Mouse (Mus musculus) C2C12 (cell line): ENCODE data around the gene Osgep. TPM values are rescaled to one million over a fixed set of nuclear protein-coding genes. Genes with fewer than 3 reads are reported as not detected.

ENCODE experiments used
- H3K27me3 ChIP-seq: one replicate; pipeline ENCODE4 v1.6.1; 2011; ENCODE audit not compliant: control insufficient read depth, insufficient read depth, insufficient read length
- H3K36me3 ChIP-seq: one replicate; pipeline ENCODE4 v1.6.1; 2011; ENCODE audit not compliant: control insufficient read depth, insufficient read depth
- H3K4me3 ChIP-seq: one replicate; pipeline ENCODE4 v1.5.1; 2011; ENCODE audit warnings: mild to moderate bottlenecking, control low read depth; ENCODE audit not compliant: poor library complexity, insufficient read depth, severe bottlenecking
- H3K79me2 ChIP-seq: one replicate; pipeline ENCODE4 v1.6.1; 2011; ENCODE audit not compliant: control insufficient read depth, insufficient read depth
- H3K79me3 ChIP-seq: one replicate; pipeline ENCODE4 v1.6.1; 2011; ENCODE audit warnings: low read depth, control low read depth
- H3ac ChIP-seq: one replicate; pipeline ENCODE3; 2011; ENCODE audit warnings: low read depth; ENCODE audit not compliant: control insufficient read depth, insufficient read length
- CEBPB ChIP-seq: IDR thresholded peaks from one replicate; pipeline ENCODE4 v1.6.1; 2011; ENCODE audit warnings: low read depth, mild to moderate bottlenecking, control low read depth, moderate library complexity
- CTCF ChIP-seq: IDR thresholded peaks from one replicate; pipeline ENCODE4 v1.5.1; 2011; ENCODE audit not compliant: control insufficient read depth, insufficient read depth, insufficient read length
- FOSL1 ChIP-seq: IDR thresholded peaks from one replicate; pipeline ENCODE4 v1.8.0; 2011; ENCODE audit warnings: mild to moderate bottlenecking, low read length; ENCODE audit not compliant: poor library complexity, insufficient read depth, severe bottlenecking
- MAX ChIP-seq: IDR thresholded peaks from one replicate; pipeline ENCODE4 v1.6.1; 2011; ENCODE audit warnings: mild to moderate bottlenecking, control low read depth
- MYOD1 ChIP-seq: IDR thresholded peaks from one replicate; pipeline ENCODE4 v1.6.1; 2011; ENCODE audit warnings: low read depth; ENCODE audit not compliant: control insufficient read depth, insufficient read length
- MYOG ChIP-seq: IDR thresholded peaks from one replicate; pipeline ENCODE4 v1.6.1; 2011; ENCODE audit not compliant: control insufficient read depth, insufficient read length; ENCODE audit errors: extremely low read depth
- USF1 ChIP-seq: IDR thresholded peaks from one replicate; pipeline ENCODE4 v1.6.1; 2011; ENCODE audit warnings: low read depth, mild to moderate bottlenecking, control low read depth, moderate library complexity
- polyA plus RNA-seq: library from polyadenylated mRNA; unstranded; fragments of >200 nt; fragmentation: generic; extraction: Trizol; gene quantifications from one replicate; pipeline ENCODE4 v1.2.1, GENCODE M21; 2012; ENCODE audit warnings: missing spikeins

The Osgep gene
- polyA plus RNA-seq, 1 experiment: 54.5 TPM

GRCm38 (mm10) chr14:50943932-50944667 lies 19.4 kb upstream of the Osgep start, which contains the start of gene Gm49342:
Gm49342 (plus strand) TSS chr14:50944517.
- Histone ChIP-seq H3K4me3 (peak within 1 kb of the TSS; percentile 32), H3K27me3 (no peaks in the 10 kb centered on the region), H3ac (peak within 1 kb of the TSS; percentile 59), H3K36me3 (no peaks in the 10 kb centered on the region), H3K79me2 (peaks cover 5% of the 10 kb centered on the region), H3K79me3 (peaks cover 1% of the 10 kb centered on the region)
- TF ChIP-seq FOSL1 (no peak), CTCF (peak; percentile 12), CEBPB (peak; percentile 78)

DNA sequence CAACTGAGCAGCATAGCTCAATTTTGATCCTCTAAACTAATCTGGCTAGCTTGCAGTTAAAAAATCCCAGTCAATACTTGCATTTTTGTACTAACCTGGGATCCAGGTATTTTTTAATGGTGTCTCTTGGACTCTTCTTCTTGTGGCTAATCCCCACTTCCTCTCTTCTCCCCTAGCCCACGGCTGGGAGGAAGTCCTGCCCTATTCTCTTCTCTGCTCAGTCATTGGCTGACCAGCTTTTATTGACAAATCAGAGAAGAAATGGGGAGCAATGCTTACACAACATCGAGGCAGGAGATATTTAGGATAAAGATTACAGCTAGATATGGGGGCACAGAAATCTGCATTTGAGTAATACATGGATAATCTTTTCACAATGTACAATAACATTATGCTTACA lies 14.2 kb upstream of the Osgep start:
- Histone ChIP-seq H3ac (no peak overlapping the region), H3K36me3 (no peaks in the 10 kb centered on the region), H3K4me3 (no peak overlapping the region), H3K27me3 (no peaks in the 10 kb centered on the region), H3K79me3 (no peaks in the 10 kb centered on the region), H3K79me2 (no peaks in the 10 kb centered on the region)
- TF ChIP-seq FOSL1 (no peak), CEBPB (no peak), USF1 (no peak), MYOD1 (no peak), MYOG (no peak), MAX (no peak), CTCF (no peak)

DNA sequence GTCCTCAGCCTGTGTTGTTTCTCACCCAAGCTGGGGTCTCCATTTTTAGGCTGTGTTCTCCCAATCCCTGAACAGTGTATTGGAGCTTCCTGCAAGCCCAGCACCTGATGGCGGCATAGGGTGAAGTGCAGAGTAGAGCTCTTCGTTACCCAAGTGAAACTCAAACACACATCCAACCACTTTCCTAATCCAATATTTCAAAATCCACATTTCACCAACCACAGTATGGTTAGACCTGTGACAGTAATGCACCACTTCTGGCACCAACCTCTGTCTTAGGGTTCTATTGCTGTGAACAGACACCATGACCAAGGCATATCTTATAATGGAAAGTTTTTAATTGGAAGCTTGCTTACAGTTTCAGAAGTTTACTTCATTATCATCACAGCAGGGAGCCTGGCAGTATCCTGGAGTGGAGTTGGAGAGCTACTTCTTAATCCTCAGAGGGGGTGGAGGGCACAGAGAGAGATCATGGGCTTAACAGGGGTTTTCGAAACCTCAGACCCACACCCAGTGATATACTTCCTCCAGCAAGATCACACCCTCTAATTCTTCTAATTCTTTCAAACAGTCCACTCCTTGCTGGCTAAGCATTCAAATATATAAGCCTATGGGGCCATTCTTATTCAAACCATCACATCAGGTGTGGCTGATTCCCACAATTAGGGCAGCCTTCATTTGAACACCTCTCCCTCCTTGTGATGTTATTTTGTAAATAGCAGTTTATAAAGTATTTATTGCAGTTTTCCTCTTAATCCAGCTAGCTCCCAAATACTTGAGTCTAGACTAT lies 13.6 kb upstream of the Osgep start:
- Histone ChIP-seq H3K27me3 (no peaks in the 10 kb centered on the region), H3K79me3 (no peaks in the 10 kb centered on the region), H3K79me2 (no peaks in the 10 kb centered on the region), H3ac (no peak overlapping the region), H3K4me3 (no peak overlapping the region), H3K36me3 (no peaks in the 10 kb centered on the region)
- TF ChIP-seq MYOD1 (no peak), CEBPB (no peak), MAX (no peak), FOSL1 (no peak), CTCF (no peak), MYOG (no peak), USF1 (no peak)

GRCm38 (mm10) chr14:50936649-50937048 lies 12.0 kb upstream of the Osgep start:
- Histone ChIP-seq H3K4me3 (no peak overlapping the region), H3K79me3 (no peaks in the 10 kb centered on the region), H3ac (no peak overlapping the region), H3K27me3 (no peaks in the 10 kb centered on the region), H3K79me2 (no peaks in the 10 kb centered on the region), H3K36me3 (no peaks in the 10 kb centered on the region)
- TF ChIP-seq MYOD1 (no peak), MAX (no peak), CEBPB (no peak), MYOG (no peak), FOSL1 (no peak), USF1 (no peak), CTCF (no peak)

- Histone ChIP-seq H3K36me3 (peaks cover 29% of the 10 kb centered on the region), H3K79me3 (peaks cover 27% of the 10 kb centered on the region), H3K27me3 (no peaks in the 10 kb centered on the region), H3K4me3 (peak overlapping the region; percentile 36), H3ac (peak overlapping the region; percentile 52), H3K79me2 (peaks cover 41% of the 10 kb centered on the region)
- TF ChIP-seq MYOG: no peak
- TF ChIP-seq USF1: no peak
These were observed 6.9 kb upstream of the Osgep start for GRCm38 (mm10) chr14:50931493-50932020.
